Mouse (Mus musculus) lung, embryonic 14.5 days (tissue): ENCODE measurements around the gene Gm20388. TPM values are rescaled to one million over a fixed set of nuclear protein-coding genes. Genes with fewer than 3 reads are reported as not detected.
A peak's percentile ranks its signal among the peaks of the same experiment; 100 is the strongest.

Experiments
- ATAC-seq: fragments of 200-750 bp; cut with Nextera tagmentation; 2 replicates; pipeline ENCODE4 v1.8.0; 2017; ENCODE audit warnings: mild to moderate bottlenecking, moderate TSS enrichment, moderate library complexity; ENCODE audit not compliant: insufficient read depth
- DNase-seq: peaks from one replicate; pipeline ENCODE4 v3.0.0-alpha.2; 2015
- H3K27ac ChIP-seq: fragments of 300-500 bp; sonication (generic); 2 replicates; pipeline ENCODE4 v1.5.1; 2014; ENCODE audit warnings: low read depth, mild to moderate bottlenecking, moderate library complexity
- H3K27me3 ChIP-seq: fragments of 300-500 bp; sonication (generic); 2 replicates; pipeline ENCODE4 v1.6.1; 2014; ENCODE audit warnings: low read length, control low read depth; ENCODE audit not compliant: insufficient read depth
- H3K36me3 ChIP-seq: fragments of 300-500 bp; sonication (generic); 2 replicates; pipeline ENCODE4 v1.6.1; 2014; ENCODE audit warnings: control low read depth; ENCODE audit not compliant: insufficient read depth
- H3K4me1 ChIP-seq: fragments of 300-500 bp; sonication (generic); 2 replicates; pipeline ENCODE4 v1.6.1; 2014; ENCODE audit warnings: antibody characterized with exemption, control low read depth; ENCODE audit not compliant: insufficient read depth
- H3K4me2 ChIP-seq: fragments of 300-500 bp; sonication (generic); 2 replicates; pipeline ENCODE4 v1.6.1; 2014; ENCODE audit warnings: mild to moderate bottlenecking
- H3K4me3 ChIP-seq: fragments of 300-500 bp; sonication (generic); 2 replicates; pipeline ENCODE4 v1.5.1; 2014; ENCODE audit warnings: low read depth, low read length
- H3K9ac ChIP-seq: fragments of 300-500 bp; sonication (generic); 2 replicates; pipeline ENCODE4 v1.6.1; 2014
- H3K9me3 ChIP-seq: fragments of 300-500 bp; sonication (generic); 2 replicates; pipeline ENCODE4 v1.6.1; 2016; ENCODE audit warnings: low read depth, low read length, control low read depth
- CTCF ChIP-seq: IDR thresholded peaks from 2 replicates; pipeline ENCODE4 v1.5.1; 2016; ENCODE audit warnings: antibody characterized with exemption, low read depth
- WGBS: fragments of 180-500 bp; shearing (Covaris S2); extraction: QIAGEN DNeasy Blood & Tissue Kit; methylation state at CpG from one replicate; pipeline ENCODE4 v1.1.7; 2014; 5-methylcytosine and 5-hydroxymethylcytosine counted together
- polyA plus RNA-seq: library from polyadenylated mRNA; unstranded; fragments of >200 nt; fragmentation: Nextera tagmentation; extraction: Ambion mirVana; gene quantifications from 2 replicates; pipeline ENCODE4 v1.2.1, GENCODE M21; 2014

Gene Gm20388
- polyA plus RNA-seq, 1 experiment from 2014 or later: not detected

DNA sequence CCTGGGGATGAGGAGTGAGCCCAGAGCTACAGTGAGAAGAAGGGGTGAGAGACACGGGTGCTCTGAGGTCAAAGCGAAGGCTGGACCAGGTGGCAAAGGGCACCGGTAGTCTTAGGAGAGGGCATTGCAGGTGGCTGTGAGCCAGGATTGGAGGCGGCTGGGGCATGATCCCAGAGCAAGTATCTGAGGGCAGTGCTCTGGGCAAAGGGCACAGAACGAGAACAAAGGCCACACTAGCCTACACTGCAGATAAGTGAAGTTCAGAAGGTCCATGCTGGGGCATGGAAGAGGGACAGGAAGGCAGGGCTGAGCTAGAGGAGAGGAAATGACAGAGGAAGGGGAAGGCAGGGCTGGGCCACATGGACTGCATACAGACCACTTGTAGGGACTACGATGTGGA is 531.0 kb downstream of the Gm20388 start:
- no peak overlapping the region for H3K4me3 ChIP-seq
- H3K9me3 ChIP-seq: no peaks in the 10 kb centered on the region
- no peak for ATAC-seq
- WGBS: 71% methylated on average over 6 of the region's 6 CpGs
- DNase-seq: no peak
- no peak overlapping the region for H3K9ac ChIP-seq
- no peaks in the 10 kb centered on the region for H3K36me3 ChIP-seq
- H3K27ac ChIP-seq: no peak overlapping the region
- no peak for TF ChIP-seq CTCF
- H3K4me2 ChIP-seq: no peak overlapping the region
- peaks cover 21% of the 10 kb centered on the region for H3K4me1 ChIP-seq
- H3K27me3 ChIP-seq: no peaks in the 10 kb centered on the region

- TF ChIP-seq CTCF: no peak
- no peak for DNase-seq
- H3K4me3 ChIP-seq: no peak overlapping the region
- no peaks in the 10 kb centered on the region for H3K9me3 ChIP-seq
- no peak overlapping the region for H3K4me2 ChIP-seq
- 0 out of 2 replicates have a peak overlapping the region, but pooled peaks have one; percentile 18 for H3K27ac ChIP-seq
- ATAC-seq: no peak; the same call in 1 of the 2 replicates
- no peaks in the 10 kb centered on the region for H3K27me3 ChIP-seq
- H3K36me3 ChIP-seq: no peaks in the 10 kb centered on the region
- peaks cover 18% of the 10 kb centered on the region for H3K4me1 ChIP-seq
- H3K9ac ChIP-seq: no peak overlapping the region
- 36% methylated on average over 4 of the region's 4 CpGs for WGBS
Measured at GRCm38 (mm10) chr8:120442306-120443003, 531.8 kb downstream of the Gm20388 start.

DNA sequence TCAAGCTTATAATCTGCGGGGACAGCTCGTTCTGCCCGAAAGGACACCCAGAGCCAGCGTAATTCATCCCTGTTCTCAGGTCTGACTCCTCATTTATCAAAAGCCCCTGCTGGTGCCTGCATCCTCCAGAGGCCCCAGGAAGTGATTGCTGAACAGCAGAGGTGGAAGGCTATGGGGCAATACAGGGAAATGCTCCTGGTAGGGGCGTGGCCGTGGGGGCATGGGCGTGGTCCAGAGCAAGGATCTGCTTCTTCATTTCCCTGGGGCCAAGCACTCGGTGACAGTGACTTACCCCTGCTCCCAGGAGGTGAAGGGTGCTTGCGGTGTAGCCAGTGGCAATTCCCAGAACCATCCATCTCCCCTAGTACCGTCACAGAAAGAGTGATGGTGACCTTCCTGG is 534.6 kb downstream of the Gm20388 start:
- no peak for ATAC-seq
- H3K27me3 ChIP-seq: no peaks in the 10 kb centered on the region
- H3K4me3 ChIP-seq: no peak overlapping the region
- peaks cover 16% of the 10 kb centered on the region for H3K4me1 ChIP-seq
- no peak for TF ChIP-seq CTCF
- 39% methylated on average over 10 of the region's 10 CpGs for WGBS
- no peaks in the 10 kb centered on the region for H3K36me3 ChIP-seq
- DNase-seq: no peak
- H3K4me2 ChIP-seq: no peak overlapping the region
- H3K27ac ChIP-seq: no peak overlapping the region
- H3K9me3 ChIP-seq: no peaks in the 10 kb centered on the region
- no peak overlapping the region for H3K9ac ChIP-seq

GRCm38 (mm10) chr8:120448131-120448530 is 537.5 kb downstream of the Gm20388 start:
- DNase-seq (no peak), ATAC-seq (no peak)
- no peaks in the 10 kb centered on the region for H3K9me3 ChIP-seq
- peaks cover 6% of the 10 kb centered on the region for H3K4me1 ChIP-seq
- 69% methylated on average over 6 of the region's 6 CpGs for WGBS
- no peaks in the 10 kb centered on the region for H3K36me3 ChIP-seq
- no peak overlapping the region for H3K9ac ChIP-seq
- H3K27me3 ChIP-seq: no peaks in the 10 kb centered on the region
- H3K4me3 ChIP-seq: no peak overlapping the region
- TF ChIP-seq CTCF: no peak
- H3K27ac ChIP-seq: no peak overlapping the region
- H3K4me2 ChIP-seq: no peak overlapping the region

DNA sequence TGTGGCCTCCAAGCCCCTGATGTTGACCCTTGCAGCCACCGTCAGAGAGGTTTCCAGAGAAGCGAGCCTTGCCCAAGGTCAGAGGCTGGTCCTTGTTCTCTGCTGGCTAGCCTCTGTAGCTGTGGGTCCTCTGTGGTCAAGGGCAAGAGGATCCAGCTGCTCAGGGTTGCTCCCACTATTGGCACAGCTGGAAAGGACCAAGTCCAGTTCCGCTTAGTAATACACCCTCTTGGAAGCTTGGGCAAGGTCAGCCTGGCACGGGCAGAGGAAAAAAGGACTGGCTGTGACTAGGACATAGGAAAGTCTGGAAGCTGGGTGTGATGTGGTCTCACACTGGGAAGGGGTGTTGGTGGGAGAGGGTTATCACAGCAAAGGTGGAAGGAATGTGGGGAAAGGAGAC is 538.5 kb downstream of the Gm20388 start:
- Histone ChIP-seq H3K27ac (no peak overlapping the region), H3K27me3 (no peaks in the 10 kb centered on the region), H3K4me2 (no peak overlapping the region), H3K4me3 (no peak overlapping the region), H3K4me1 (peaks cover 5% of the 10 kb centered on the region; the same call in 1 of the 2 replicates), H3K36me3 (no peaks in the 10 kb centered on the region), H3K9me3 (no peaks in the 10 kb centered on the region), H3K9ac (no peak overlapping the region)
- ATAC-seq: no peak
- DNase-seq: no peak
- TF ChIP-seq CTCF: no peak
- 77% methylated on average over 4 of the region's 4 CpGs for WGBS

DNA sequence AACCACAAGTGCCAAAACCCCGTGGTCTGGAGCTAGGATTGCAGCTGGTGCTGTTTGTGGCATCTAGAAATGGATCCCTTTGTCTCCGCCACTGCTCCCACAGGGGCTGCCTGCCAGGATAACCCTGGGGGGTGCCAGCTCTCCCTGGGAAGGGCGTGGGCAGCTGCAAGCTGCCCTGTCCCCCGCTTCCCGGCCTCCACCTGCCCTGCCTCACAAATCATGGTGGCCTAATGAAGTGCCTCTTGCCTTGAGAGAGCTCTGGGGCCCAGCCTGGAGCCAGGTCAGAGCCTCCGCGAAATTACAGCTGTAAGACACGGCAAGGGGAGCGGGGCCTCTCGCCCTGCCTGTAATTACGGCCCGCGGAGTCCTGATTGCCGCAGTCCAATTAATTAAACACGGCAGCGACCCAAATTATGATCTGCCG is 539.0 kb downstream of the Gm20388 start:
- H3K4me1 ChIP-seq: peaks cover 8% of the 10 kb centered on the region; the same call in 1 of the 2 replicates
- WGBS: 27% methylated on average over 17 of the region's 17 CpGs
- no peaks in the 10 kb centered on the region for H3K9me3 ChIP-seq
- H3K4me3 ChIP-seq: no peak overlapping the region
- ATAC-seq (no peak), DNase-seq (peak; percentile 12)
- H3K36me3 ChIP-seq: no peaks in the 10 kb centered on the region
- TF ChIP-seq CTCF: no peak
- no peak overlapping the region for H3K4me2 ChIP-seq
- H3K27me3 ChIP-seq: no peaks in the 10 kb centered on the region
- H3K27ac ChIP-seq: no peak overlapping the region
- no peak overlapping the region for H3K9ac ChIP-seq

- H3K4me3 ChIP-seq: no peak overlapping the region
- no peaks in the 10 kb centered on the region for H3K9me3 ChIP-seq
- no peaks in the 10 kb centered on the region for H3K36me3 ChIP-seq
- no peak overlapping the region for H3K27ac ChIP-seq
- peaks cover 19% of the 10 kb centered on the region; the same call in 1 of the 2 replicates for H3K4me1 ChIP-seq
- no peak overlapping the region for H3K4me2 ChIP-seq
- no peaks in the 10 kb centered on the region for H3K27me3 ChIP-seq
- no peak overlapping the region for H3K9ac ChIP-seq
- TF ChIP-seq CTCF: no peak
- DNase-seq (no peak), ATAC-seq (no peak)
- WGBS: 74% methylated on average over 2 of the region's 2 CpGs
Measured at GRCm38 (mm10) chr8:120452111-120452510, 541.5 kb downstream of the Gm20388 start.
